Mouse (Mus musculus) cortical plate, adult 2 months (tissue): ENCODE measurements around the gene Tmem26.

Experiments
- CTCF ChIP-seq: fragments of 200-500 bp; IDR thresholded peaks from 2 replicates; pipeline ENCODE4 v1.5.1; 2011; ENCODE audit warnings: mild to moderate bottlenecking, control low read depth, low read length; ENCODE audit not compliant: insufficient read depth; ENCODE audit errors: extremely low read depth
- POLR2A ChIP-seq: fragments of 200-500 bp; IDR thresholded peaks from 2 replicates; pipeline ENCODE4 v1.6.1; 2011; ENCODE audit warnings: mild to moderate bottlenecking, low read length, control low read depth; ENCODE audit not compliant: insufficient read depth; ENCODE audit errors: extremely low read depth

GRCm38 (mm10) chr10:68695760-68696336, 27.6 kb upstream of the Tmem26 start:
- no peak for TF ChIP-seq CTCF
- TF ChIP-seq POLR2A: no peak
